Mouse (Mus musculus): ENCODE measurements around the gene Chmp6. TPM values are rescaled to one million over a fixed set of nuclear protein-coding genes. Genes with fewer than 3 reads are reported as not detected.

Chmp6 gene
- polyA plus RNA-seq, 1 experiment, result 43.9 TPM

- Histone ChIP-seq H3K27me3 (ENCODE audit: control insufficient read depth, insufficient read depth, low read length) (no peaks in the 10 kb centered on the region), H3K27ac (ENCODE audit: insufficient read depth, low read length) (no peak overlapping the region), H3K4me1 (ENCODE audit: control insufficient read depth, insufficient read depth, low read length) (peaks cover 49% of the 10 kb centered on the region), H3K4me3 (replicated peaks; ENCODE audit: insufficient read depth, low read depth, low read length) (no peak overlapping the region)
- no peak for TF ChIP-seq POLR2A (IDR thresholded peaks at IDR 0.05; ENCODE audit: borderline replicate concordance, insufficient read depth, low read length)
- no peak for TF ChIP-seq CTCF (IDR thresholded peaks at IDR 0.05; ENCODE audit: borderline replicate concordance, insufficient read depth, low read depth, low read length)
- 77% methylated on average over 4 of the region's 4 CpGs for WGBS
- no peak for DNase-seq
Measured at GRCm38 (mm10) chr11:119954233-119954632, 41.0 kb downstream of the Chmp6 start.

- H3K4me3 ChIP-seq (replicated peaks; ENCODE audit: insufficient read depth, low read depth, low read length), result no peak overlapping the region
- H3K27me3 ChIP-seq (ENCODE audit: control insufficient read depth, insufficient read depth, low read length), result no peaks in the 10 kb centered on the region
- peak overlapping the region; percentile 29; the same call in 1 of the 2 replicates for H3K27ac ChIP-seq (ENCODE audit: insufficient read depth, low read length)
- peak in 1 of 2 experiments; percentile 57 for DNase-seq
- 25% methylated on average over 2 of the region's 2 CpGs for WGBS
- no peak for TF ChIP-seq CTCF (IDR thresholded peaks at IDR 0.05; ENCODE audit: borderline replicate concordance, insufficient read depth, low read depth, low read length)
- TF ChIP-seq POLR2A (IDR thresholded peaks at IDR 0.05; ENCODE audit: borderline replicate concordance, insufficient read depth, low read length), result no peak
- H3K4me1 ChIP-seq (ENCODE audit: control insufficient read depth, insufficient read depth, low read length), result peaks cover 47% of the 10 kb centered on the region
Measured at GRCm38 (mm10) chr11:119954749-119955337, 41.6 kb downstream of the Chmp6 start.

- H3K27ac ChIP-seq (ENCODE audit: insufficient read depth, low read length), result no peak overlapping the region
- H3K27me3 ChIP-seq (ENCODE audit: control insufficient read depth, insufficient read depth, low read length), result no peaks in the 10 kb centered on the region
- DNase-seq, result no peak
- TF ChIP-seq POLR2A (IDR thresholded peaks at IDR 0.05; ENCODE audit: borderline replicate concordance, insufficient read depth, low read length), result no peak
- TF ChIP-seq CTCF (IDR thresholded peaks at IDR 0.05; ENCODE audit: borderline replicate concordance, insufficient read depth, low read depth, low read length), result no peak
- no peak overlapping the region for H3K4me3 ChIP-seq (replicated peaks; ENCODE audit: insufficient read depth, low read depth, low read length)
- WGBS, result 74% methylated on average over 3 of the region's 3 CpGs
- peaks cover 46% of the 10 kb centered on the region for H3K4me1 ChIP-seq (ENCODE audit: control insufficient read depth, insufficient read depth, low read length)
Measured at GRCm38 (mm10) chr11:119955432-119955831, 42.2 kb downstream of the Chmp6 start.

GRCm38 (mm10) chr11:119956590-119956989 is 43.3 kb downstream of the Chmp6 start:
- Histone ChIP-seq H3K4me1 (ENCODE audit: control insufficient read depth, insufficient read depth, low read length) (peaks cover 34% of the 10 kb centered on the region), H3K27ac (ENCODE audit: insufficient read depth, low read length) (no peak overlapping the region), H3K4me3 (replicated peaks; ENCODE audit: insufficient read depth, low read depth, low read length) (no peak overlapping the region), H3K27me3 (ENCODE audit: control insufficient read depth, insufficient read depth, low read length) (no peaks in the 10 kb centered on the region)
- WGBS, result 74% methylated on average over 13 of the region's 13 CpGs
- DNase-seq, result no peak
- TF ChIP-seq POLR2A (IDR thresholded peaks at IDR 0.05; ENCODE audit: borderline replicate concordance, insufficient read depth, low read length) (no peak), CTCF (IDR thresholded peaks at IDR 0.05; ENCODE audit: borderline replicate concordance, insufficient read depth, low read depth, low read length) (no peak)

- no peak overlapping the region for H3K27ac ChIP-seq (ENCODE audit: insufficient read depth, low read length)
- H3K27me3 ChIP-seq (ENCODE audit: control insufficient read depth, insufficient read depth, low read length), result no peaks in the 10 kb centered on the region
- TF ChIP-seq POLR2A (IDR thresholded peaks at IDR 0.05; ENCODE audit: borderline replicate concordance, insufficient read depth, low read length) (no peak), CTCF (IDR thresholded peaks at IDR 0.05; ENCODE audit: borderline replicate concordance, insufficient read depth, low read depth, low read length) (no peak)
- H3K4me3 ChIP-seq (replicated peaks; ENCODE audit: insufficient read depth, low read depth, low read length), result no peak overlapping the region
- peaks cover 18% of the 10 kb centered on the region for H3K4me1 ChIP-seq (ENCODE audit: control insufficient read depth, insufficient read depth, low read length)
- 89% methylated on average over 7 of the region's 7 CpGs for WGBS
- DNase-seq, result no peak
Measured at GRCm38 (mm10) chr11:119958856-119959255, 45.6 kb downstream of the Chmp6 start.

DNA sequence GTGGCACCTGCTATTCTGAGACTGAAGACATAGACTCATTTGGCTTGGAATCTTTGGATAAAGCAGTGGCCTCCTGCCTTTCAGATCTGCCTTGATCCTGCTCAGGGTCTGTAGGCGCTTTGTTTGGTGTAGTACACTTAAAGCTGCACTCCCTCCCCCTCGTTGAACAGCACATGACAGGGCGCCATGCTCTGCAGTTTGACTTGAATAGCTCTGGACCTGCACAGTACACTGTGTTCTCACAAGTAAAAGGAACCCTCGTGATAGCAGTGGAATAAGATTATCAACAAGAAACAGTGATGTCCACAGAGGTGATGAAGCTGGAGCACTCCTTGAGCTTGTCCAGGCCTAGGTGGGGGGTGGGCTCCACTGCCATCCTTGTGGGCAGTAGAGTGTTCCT is 46.5 kb downstream of the Chmp6 start:
- peaks cover 14% of the 10 kb centered on the region for H3K4me1 ChIP-seq (ENCODE audit: control insufficient read depth, insufficient read depth, low read length)
- no peak for TF ChIP-seq POLR2A (IDR thresholded peaks at IDR 0.05; ENCODE audit: borderline replicate concordance, insufficient read depth, low read length)
- no peak for DNase-seq
- no peak overlapping the region for H3K4me3 ChIP-seq (replicated peaks; ENCODE audit: insufficient read depth, low read depth, low read length)
- WGBS, result 85% methylated on average over 4 of the region's 4 CpGs
- H3K27me3 ChIP-seq (ENCODE audit: control insufficient read depth, insufficient read depth, low read length), result no peaks in the 10 kb centered on the region
- H3K27ac ChIP-seq (ENCODE audit: insufficient read depth, low read length), result no peak overlapping the region

DNA sequence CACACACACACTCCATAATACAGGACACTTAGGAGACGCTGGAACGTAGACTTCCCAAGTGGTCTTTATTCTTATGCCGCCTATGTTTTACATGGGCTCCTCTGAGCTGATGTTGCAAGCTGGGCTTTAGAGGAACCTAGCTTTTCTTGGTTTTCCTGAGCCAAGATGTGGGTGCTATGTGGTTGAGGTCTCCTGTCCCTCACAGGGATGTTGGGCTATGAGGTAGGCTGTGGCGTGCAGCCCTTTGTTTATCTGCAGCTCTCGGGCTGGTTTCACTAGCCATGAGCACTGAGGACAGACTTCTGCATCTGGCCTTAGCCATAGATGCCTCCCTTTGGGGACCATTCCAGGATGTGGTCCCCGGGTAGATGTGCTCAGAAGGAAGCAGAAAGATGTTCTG is 47.4 kb downstream of the Chmp6 start:
- H3K4me3 ChIP-seq (replicated peaks; ENCODE audit: insufficient read depth, low read depth, low read length), result no peak overlapping the region
- H3K27ac ChIP-seq (ENCODE audit: insufficient read depth, low read length), result no peak overlapping the region
- no peak for DNase-seq
- WGBS, result 94% methylated on average over 6 of the region's 6 CpGs
- H3K4me1 ChIP-seq (ENCODE audit: control insufficient read depth, insufficient read depth, low read length), result peaks cover 6% of the 10 kb centered on the region
- no peaks in the 10 kb centered on the region for H3K27me3 ChIP-seq (ENCODE audit: control insufficient read depth, insufficient read depth, low read length)
- TF ChIP-seq POLR2A (IDR thresholded peaks at IDR 0.05; ENCODE audit: borderline replicate concordance, insufficient read depth, low read length) (no peak), CTCF (IDR thresholded peaks at IDR 0.05; ENCODE audit: borderline replicate concordance, insufficient read depth, low read depth, low read length) (no peak)

DNA sequence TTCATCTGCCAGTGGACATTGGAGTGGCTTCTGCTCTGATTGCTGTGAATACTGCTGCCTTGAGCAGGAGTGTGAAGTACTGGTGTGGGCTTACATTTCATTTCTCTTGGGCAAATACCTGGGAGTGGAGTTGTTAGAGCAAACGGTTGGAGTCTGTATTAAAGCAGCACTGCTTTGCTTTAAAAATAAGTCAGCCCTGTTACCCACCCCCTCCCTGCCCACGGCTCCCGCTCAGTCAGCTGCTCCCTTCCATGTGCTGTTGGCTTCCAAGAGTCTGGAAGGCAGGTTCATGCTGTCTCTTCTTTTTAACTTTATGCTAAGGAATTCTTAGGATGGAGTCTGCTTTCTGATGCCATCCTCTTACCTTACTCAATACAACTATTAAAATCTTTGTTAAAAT is 48.3 kb downstream of the Chmp6 start:
- no peak overlapping the region for H3K4me3 ChIP-seq (replicated peaks; ENCODE audit: insufficient read depth, low read depth, low read length)
- TF ChIP-seq POLR2A (IDR thresholded peaks at IDR 0.05; ENCODE audit: borderline replicate concordance, insufficient read depth, low read length) (no peak), CTCF (IDR thresholded peaks at IDR 0.05; ENCODE audit: borderline replicate concordance, insufficient read depth, low read depth, low read length) (no peak)
- no peaks in the 10 kb centered on the region for H3K27me3 ChIP-seq (ENCODE audit: control insufficient read depth, insufficient read depth, low read length)
- H3K4me1 ChIP-seq (ENCODE audit: control insufficient read depth, insufficient read depth, low read length), result peaks cover 3% of the 10 kb centered on the region; the same call in 1 of the 2 replicates
- 61% methylated on average over 3 of the region's 3 CpGs for WGBS
- H3K27ac ChIP-seq (ENCODE audit: insufficient read depth, low read length), result no peak overlapping the region
- no peak for DNase-seq
